Mouse (Mus musculus): ENCODE measurements around the gene Spin4. TPM values are rescaled to one million over a fixed set of nuclear protein-coding genes. Genes with fewer than 3 reads are reported as not detected.

Gene Spin4
- 8.1 and 8.9 TPM in 2 replicates for polyA plus RNA-seq (2015; fragmentation: Nextera tagmentation; extraction: Ambion mirVana)

DNA sequence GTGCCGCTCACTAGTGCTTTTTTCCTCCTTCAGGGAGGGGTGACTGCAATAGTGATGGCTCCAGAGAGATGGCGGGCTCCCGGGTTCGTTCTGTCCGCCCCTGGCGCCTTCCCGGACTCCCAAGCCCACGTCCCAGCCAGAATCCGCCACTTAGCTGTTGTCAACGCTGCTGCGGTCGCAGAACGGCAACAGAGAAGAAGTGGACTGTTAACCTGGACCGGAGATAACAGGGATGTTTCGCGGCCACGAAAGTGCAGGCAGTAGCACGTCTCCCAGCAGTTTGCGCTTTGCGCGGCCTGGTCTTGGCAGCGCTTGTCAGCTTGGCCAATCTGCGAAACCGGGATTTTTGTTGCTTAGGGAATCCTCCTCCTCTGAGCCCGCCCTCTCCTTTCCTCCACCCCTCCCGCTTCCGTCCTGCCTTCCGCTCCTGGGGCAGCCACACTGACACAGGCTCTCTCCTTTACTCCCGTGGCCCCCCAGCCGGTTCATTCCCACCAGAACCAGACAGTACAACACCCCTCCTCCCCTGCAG is at the start of gene Spin4:
Gene Spin4 (minus strand): TSS at position 322 of the 532 bp plus-strand sequence.
- Histone ChIP-seq H3K36me3 (ENCODE audit: insufficient read depth, low read length) (no peaks in the 10 kb centered on the region), H3K27ac (ENCODE audit: low read length) (peak within 1 kb of the TSS; percentile 95), H3K4me1 (ENCODE audit: insufficient read depth, low read length) (0 out of 2 replicates have a peak, but pooled peaks cover 3% of the 10 kb centered on the region), H3K27me3 (ENCODE audit: insufficient read depth, low read length) (0 out of 2 replicates have a peak, but pooled peaks cover 13% of the 10 kb centered on the region), H3K4me2 (replicated peaks; ENCODE audit: low read depth, low read length) (peak within 1 kb of the TSS; percentile 61), H3K9me3 (ENCODE audit: low read length) (no peaks in the 10 kb centered on the region), H3K4me3 (ENCODE audit: low read length) (peak within 1 kb of the TSS; percentile 63), H3K9ac (replicated peaks; ENCODE audit: low read length) (peak within 1 kb of the TSS; percentile 72)
- WGBS: 20% methylated on average over 27 of the region's 30 CpGs
- ATAC-seq (ENCODE audit: low FRiP score, low TSS enrichment): peak; percentile 97

DNA sequence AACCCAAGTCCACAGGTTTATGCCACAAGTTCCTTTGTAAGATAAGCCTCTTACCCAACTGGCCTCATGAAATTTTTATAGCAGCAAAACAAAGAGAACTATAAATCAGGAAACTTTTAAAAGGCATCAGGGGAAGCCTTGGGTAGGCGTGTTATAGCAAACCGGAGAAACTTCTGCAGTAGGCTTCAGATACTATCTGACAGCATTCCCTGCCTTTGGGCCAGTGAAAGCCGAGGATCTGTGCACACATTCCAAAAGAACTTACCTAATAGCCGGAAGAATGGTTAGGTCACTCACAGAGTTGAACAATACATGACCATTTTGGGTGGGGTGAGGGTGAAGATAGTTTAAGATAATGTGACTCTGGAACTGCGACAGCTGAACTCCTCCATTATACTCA is 1.4 kb upstream of the Spin4 start:
- Histone ChIP-seq H3K4me2 (replicated peaks; ENCODE audit: low read depth, low read length) (no peak overlapping the region), H3K27me3 (ENCODE audit: insufficient read depth, low read length) (0 out of 2 replicates have a peak, but pooled peaks cover 13% of the 10 kb centered on the region), H3K4me1 (ENCODE audit: insufficient read depth, low read length) (0 out of 2 replicates have a peak, but pooled peaks cover 3% of the 10 kb centered on the region), H3K9ac (replicated peaks; ENCODE audit: low read length) (no peak overlapping the region), H3K36me3 (ENCODE audit: insufficient read depth, low read length) (no peaks in the 10 kb centered on the region), H3K9me3 (ENCODE audit: low read length) (no peaks in the 10 kb centered on the region), H3K4me3 (ENCODE audit: low read length) (no peak overlapping the region), H3K27ac (ENCODE audit: low read length) (no peak overlapping the region)
- 48% methylated on average over 5 of the region's 5 CpGs for WGBS
- ATAC-seq (ENCODE audit: low FRiP score, low TSS enrichment): no peak

DNA sequence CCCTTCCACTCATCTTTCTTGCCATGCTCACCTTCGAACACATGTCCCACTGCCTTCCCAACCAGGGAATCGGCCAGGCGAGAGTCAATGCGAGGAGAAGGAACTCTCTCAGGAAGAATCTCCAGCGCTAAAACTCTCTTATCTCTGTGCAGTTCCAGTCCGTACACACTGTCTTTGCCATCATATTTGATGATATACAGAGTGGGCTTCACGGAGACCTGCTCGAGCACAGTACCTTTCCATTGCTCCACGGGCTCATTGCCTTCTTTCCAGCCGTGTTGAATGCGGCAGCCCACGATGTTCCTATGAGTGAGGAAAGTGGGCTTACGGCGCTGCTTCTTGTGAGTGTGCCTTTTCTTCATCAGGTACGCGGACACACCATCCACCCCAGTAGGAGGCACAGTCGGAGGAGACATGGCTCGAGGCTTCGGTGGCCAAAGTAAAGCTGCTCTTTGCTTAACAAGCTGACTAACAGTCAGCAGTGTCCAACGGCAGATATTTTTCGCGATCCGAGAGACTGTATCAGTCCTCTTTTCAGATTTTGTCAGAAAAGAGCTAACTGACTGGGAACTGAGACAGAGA is 612 bp downstream of the Spin4 start:
- H3K4me1 ChIP-seq (ENCODE audit: insufficient read depth, low read length): 0 out of 2 replicates have a peak, but pooled peaks cover 3% of the 10 kb centered on the region
- H3K4me3 ChIP-seq (ENCODE audit: low read length): peak overlapping the region; percentile 63
- 25% methylated on average over 23 of the region's 23 CpGs for WGBS
- peak overlapping the region; percentile 72 for H3K9ac ChIP-seq (replicated peaks; ENCODE audit: low read length)
- ATAC-seq (ENCODE audit: low FRiP score, low TSS enrichment): peak; percentile 47; the same call in 1 of the 2 replicates
- H3K4me2 ChIP-seq (replicated peaks; ENCODE audit: low read depth, low read length): peak overlapping the region; percentile 61
- no peaks in the 10 kb centered on the region for H3K9me3 ChIP-seq (ENCODE audit: low read length)
- H3K36me3 ChIP-seq (ENCODE audit: insufficient read depth, low read length): no peaks in the 10 kb centered on the region
- peak overlapping the region; percentile 95 for H3K27ac ChIP-seq (ENCODE audit: low read length)
- H3K27me3 ChIP-seq (ENCODE audit: insufficient read depth, low read length): 0 out of 2 replicates have a peak, but pooled peaks cover 13% of the 10 kb centered on the region

DNA sequence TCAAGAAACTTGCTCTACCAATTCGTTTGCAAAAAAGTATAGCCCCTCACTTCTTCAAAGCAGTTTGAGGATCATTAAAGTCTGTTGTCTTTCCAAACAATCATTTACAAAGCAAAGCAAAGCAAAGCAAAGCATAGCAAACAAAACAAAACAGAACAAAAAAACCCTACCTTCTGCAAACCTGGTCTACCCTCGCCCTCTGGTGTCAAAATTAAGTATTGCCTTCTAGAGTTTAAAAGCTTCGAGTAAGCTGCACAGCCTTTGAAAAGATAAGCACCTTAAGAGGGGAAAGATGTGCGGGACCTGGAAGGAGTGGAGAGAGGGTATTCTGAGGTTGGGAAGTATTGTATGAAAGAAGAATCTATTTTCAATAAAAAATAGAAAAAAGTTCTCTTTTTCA is 14.4 kb downstream of the Spin4 start:
- no peak overlapping the region for H3K4me3 ChIP-seq (ENCODE audit: low read length)
- no peaks in the 10 kb centered on the region for H3K4me1 ChIP-seq (ENCODE audit: insufficient read depth, low read length)
- no peak for ATAC-seq (ENCODE audit: low FRiP score, low TSS enrichment)
- H3K9ac ChIP-seq (replicated peaks; ENCODE audit: low read length): no peak overlapping the region
- no peaks in the 10 kb centered on the region for H3K36me3 ChIP-seq (ENCODE audit: insufficient read depth, low read length)
- 28% methylated on average over 4 of the region's 4 CpGs for WGBS
- peaks cover 7% of the 10 kb centered on the region; the same call in 1 of the 2 replicates for H3K27me3 ChIP-seq (ENCODE audit: insufficient read depth, low read length)
- H3K27ac ChIP-seq (ENCODE audit: low read length): no peak overlapping the region
- no peak overlapping the region for H3K4me2 ChIP-seq (replicated peaks; ENCODE audit: low read depth, low read length)
- H3K9me3 ChIP-seq (ENCODE audit: low read length): no peaks in the 10 kb centered on the region

DNA sequence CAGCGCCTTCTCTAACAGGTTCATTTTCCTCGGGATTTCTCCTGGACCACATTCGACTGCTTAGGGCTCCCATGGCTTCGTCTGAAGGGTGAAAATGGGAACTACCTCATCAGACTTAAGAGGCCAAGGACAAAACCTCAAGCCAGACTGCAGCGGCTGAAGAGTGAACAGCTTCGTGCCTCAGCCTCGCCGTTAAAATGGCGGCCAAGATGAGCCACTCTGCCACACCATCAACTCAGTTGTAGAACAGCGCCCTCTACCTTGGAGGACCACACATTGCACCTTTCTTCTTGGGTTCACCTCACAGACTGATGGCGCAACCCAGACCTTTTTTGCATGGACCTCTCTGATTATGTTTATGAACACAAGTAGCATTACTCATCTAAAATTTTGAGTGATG is 27.6 kb downstream of the Spin4 start:
- H3K9ac ChIP-seq (replicated peaks; ENCODE audit: low read length): no peak overlapping the region
- H3K9me3 ChIP-seq (ENCODE audit: low read length): 0 out of 2 replicates have a peak, but pooled peaks cover 5% of the 10 kb centered on the region
- H3K4me1 ChIP-seq (ENCODE audit: insufficient read depth, low read length): no peaks in the 10 kb centered on the region
- no peak overlapping the region for H3K4me3 ChIP-seq (ENCODE audit: low read length)
- H3K36me3 ChIP-seq (ENCODE audit: insufficient read depth, low read length): no peaks in the 10 kb centered on the region
- no peak overlapping the region for H3K27ac ChIP-seq (ENCODE audit: low read length)
- 89% methylated on average over 11 of the region's 11 CpGs for WGBS
- no peak for ATAC-seq (ENCODE audit: low FRiP score, low TSS enrichment)
- H3K27me3 ChIP-seq (ENCODE audit: insufficient read depth, low read length): peaks cover 13% of the 10 kb centered on the region; the same call in 1 of the 2 replicates
- H3K4me2 ChIP-seq (replicated peaks; ENCODE audit: low read depth, low read length): no peak overlapping the region

DNA sequence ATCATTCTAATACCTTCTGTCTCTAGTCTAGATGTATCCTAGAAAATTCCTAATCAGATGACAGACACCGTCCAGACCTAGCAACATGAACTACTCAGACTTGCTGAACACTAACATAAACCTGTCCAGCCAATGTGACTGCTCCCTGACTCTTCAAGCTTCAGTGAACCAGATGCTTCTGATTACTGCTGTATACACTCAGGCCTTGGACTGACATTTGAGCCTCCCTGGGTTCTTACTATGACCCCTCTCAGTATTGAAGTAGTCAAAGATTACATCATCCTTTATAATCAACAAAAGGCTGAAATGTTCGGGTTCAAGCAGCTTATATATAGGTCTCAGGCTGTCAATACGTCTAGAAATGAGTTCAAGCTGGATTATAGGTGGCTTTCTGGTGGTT is 32.4 kb downstream of the Spin4 start:
- Histone ChIP-seq H3K4me2 (replicated peaks; ENCODE audit: low read depth, low read length) (no peak overlapping the region), H3K27me3 (ENCODE audit: insufficient read depth, low read length) (peaks cover 13% of the 10 kb centered on the region; the same call in 1 of the 2 replicates), H3K9me3 (ENCODE audit: low read length) (0 out of 2 replicates have a peak, but pooled peaks cover 5% of the 10 kb centered on the region), H3K4me3 (ENCODE audit: low read length) (no peak overlapping the region), H3K36me3 (ENCODE audit: insufficient read depth, low read length) (no peaks in the 10 kb centered on the region), H3K9ac (replicated peaks; ENCODE audit: low read length) (no peak overlapping the region), H3K4me1 (ENCODE audit: insufficient read depth, low read length) (no peaks in the 10 kb centered on the region), H3K27ac (ENCODE audit: low read length) (no peak overlapping the region)
- WGBS: 26% methylated on average over 3 of the region's 3 CpGs
- ATAC-seq (ENCODE audit: low FRiP score, low TSS enrichment): peak; percentile 62; the same call in 1 of the 2 replicates

DNA sequence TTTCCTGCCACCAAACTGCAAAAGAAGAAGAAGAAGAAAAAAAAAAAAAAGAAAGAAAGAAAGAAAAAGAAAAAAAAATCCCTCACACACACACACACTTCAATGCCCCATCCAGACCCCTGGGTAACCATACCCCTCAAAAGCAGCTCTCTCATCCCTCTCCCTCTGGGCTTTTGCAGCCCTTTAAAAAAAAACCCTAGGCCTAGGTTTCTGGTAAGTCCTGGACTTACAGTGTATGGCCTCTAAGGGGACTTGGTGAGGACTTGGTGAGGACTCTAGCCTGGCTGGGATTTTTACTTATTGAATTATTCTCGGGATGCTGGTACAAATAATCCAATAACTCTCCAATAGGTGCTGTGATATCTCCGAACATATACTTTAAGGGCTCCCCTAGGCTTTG is 35.6 kb downstream of the Spin4 start:
- Histone ChIP-seq H3K4me2 (replicated peaks; ENCODE audit: low read depth, low read length) (peak overlapping the region; percentile 53), H3K27me3 (ENCODE audit: insufficient read depth, low read length) (peaks cover 9% of the 10 kb centered on the region; the same call in 1 of the 2 replicates), H3K36me3 (ENCODE audit: insufficient read depth, low read length) (no peaks in the 10 kb centered on the region), H3K4me1 (ENCODE audit: insufficient read depth, low read length) (no peaks in the 10 kb centered on the region), H3K9ac (replicated peaks; ENCODE audit: low read length) (peak overlapping the region; percentile 58; the same call in 1 of the 2 replicates), H3K9me3 (ENCODE audit: low read length) (no peaks in the 10 kb centered on the region), H3K27ac (ENCODE audit: low read length) (no peak overlapping the region), H3K4me3 (ENCODE audit: low read length) (peak overlapping the region; percentile 42)
- ATAC-seq (ENCODE audit: low FRiP score, low TSS enrichment): no peak
- 76% methylated on average over 2 of the region's 2 CpGs for WGBS

DNA sequence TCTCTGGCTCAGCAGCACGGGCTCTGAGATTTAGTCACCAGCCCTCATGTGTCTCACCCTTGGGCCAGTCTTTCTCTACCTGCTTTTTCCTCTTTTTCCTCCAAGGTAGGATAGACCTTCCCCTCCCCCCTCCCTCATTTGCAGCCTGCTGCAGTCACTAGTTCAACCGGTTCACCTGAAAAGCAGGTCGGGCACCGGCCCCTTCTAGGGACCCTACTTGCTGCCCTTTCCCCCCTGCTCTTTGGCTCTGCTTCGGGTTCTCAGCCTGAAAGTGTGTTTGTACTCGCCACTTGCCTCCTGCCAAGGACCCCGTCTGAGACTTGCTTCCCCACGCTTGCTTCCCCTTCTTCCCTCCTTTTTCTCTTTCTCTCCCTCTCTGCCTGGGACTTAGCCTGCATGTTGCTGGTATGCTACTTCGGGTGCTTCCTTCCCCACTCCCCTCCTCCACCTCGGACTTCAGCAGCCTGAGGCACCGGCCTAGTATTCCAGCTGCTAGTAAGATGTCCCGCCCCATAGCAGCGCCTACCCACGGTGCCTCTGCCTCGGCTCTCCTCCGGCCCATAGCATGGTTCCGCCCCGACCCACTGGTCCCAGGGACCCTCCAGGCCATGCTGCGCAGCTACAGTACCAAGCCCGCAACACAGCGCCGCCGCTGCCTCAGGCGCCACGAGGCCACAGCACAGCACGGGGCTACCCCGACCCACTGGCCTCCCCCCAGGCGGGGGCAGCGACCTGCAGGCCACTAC is 36.2 kb downstream of the Spin4 start:
- ATAC-seq (ENCODE audit: low FRiP score, low TSS enrichment): peak; percentile 92
- no peaks in the 10 kb centered on the region for H3K4me1 ChIP-seq (ENCODE audit: insufficient read depth, low read length)
- H3K9ac ChIP-seq (replicated peaks; ENCODE audit: low read length): peak overlapping the region; percentile 58
- peaks cover 9% of the 10 kb centered on the region; the same call in 1 of the 2 replicates for H3K27me3 ChIP-seq (ENCODE audit: insufficient read depth, low read length)
- H3K4me2 ChIP-seq (replicated peaks; ENCODE audit: low read depth, low read length): peak overlapping the region; percentile 53
- 19% methylated on average over 29 of the region's 29 CpGs for WGBS
- H3K9me3 ChIP-seq (ENCODE audit: low read length): no peaks in the 10 kb centered on the region
- H3K36me3 ChIP-seq (ENCODE audit: insufficient read depth, low read length): no peaks in the 10 kb centered on the region
- peak overlapping the region; percentile 42 for H3K4me3 ChIP-seq (ENCODE audit: low read length)
- H3K27ac ChIP-seq (ENCODE audit: low read length): 0 out of 2 replicates have a peak overlapping the region, but pooled peaks have one; percentile 29
